Mouse (Mus musculus) liver, embryonic 15.5 days (tissue): ENCODE measurements around the gene Rbm10. TPM values are rescaled to one million over a fixed set of nuclear protein-coding genes. Genes with fewer than 3 reads are reported as not detected.

Experiments used
- ATAC-seq: fragments of 200-750 bp; cut with Nextera tagmentation; 2 replicates; pipeline ENCODE4 v1.8.0; 2017; ENCODE audit warnings: moderate number of reproducible peaks, mild to moderate bottlenecking, moderate library complexity; ENCODE audit not compliant: insufficient read depth
- H3K27ac ChIP-seq: fragments of 300-500 bp; sonication (generic); replicated peaks from 2 replicates; pipeline ENCODE4 v1.5.1; 2015; ENCODE audit warnings: mild to moderate bottlenecking, inconsistent platforms
- H3K27me3 ChIP-seq: fragments of 300-500 bp; sonication (generic); 2 replicates; pipeline ENCODE4 v1.6.1; 2015; ENCODE audit warnings: mild to moderate bottlenecking, inconsistent platforms
- H3K36me3 ChIP-seq: fragments of 300-500 bp; sonication (generic); replicated peaks from 2 replicates; pipeline ENCODE4 v1.6.1; 2015; ENCODE audit warnings: moderate library complexity, mild to moderate bottlenecking, inconsistent platforms
- H3K4me1 ChIP-seq: fragments of 300-500 bp; sonication (generic); replicated peaks from 2 replicates; pipeline ENCODE4 v1.6.1; 2015; ENCODE audit warnings: inconsistent platforms
- H3K4me2 ChIP-seq: fragments of 300-500 bp; sonication (generic); 2 replicates; pipeline ENCODE4 v1.6.1; 2015; ENCODE audit warnings: moderate library complexity, mild to moderate bottlenecking, inconsistent platforms
- H3K4me3 ChIP-seq: fragments of 300-500 bp; sonication (generic); replicated peaks from 2 replicates; pipeline ENCODE4 v1.5.1; 2015; ENCODE audit warnings: mild to moderate bottlenecking, inconsistent platforms
- H3K9ac ChIP-seq: fragments of 300-500 bp; sonication (generic); 2 replicates; pipeline ENCODE4 v1.6.1; 2015; ENCODE audit warnings: moderate library complexity, mild to moderate bottlenecking, inconsistent platforms
- H3K9me3 ChIP-seq: fragments of 300-500 bp; sonication (generic); replicated peaks from 2 replicates; pipeline ENCODE4 v1.6.1; 2016; ENCODE audit warnings: inconsistent platforms
- WGBS: fragments of 180-500 bp; shearing (Covaris S2); methylation state at CpG from one replicate; pipeline ENCODE4 v1.1.7; 2015; ENCODE audit warnings: mixed read lengths; ENCODE audit not compliant: insufficient replicate concordance; 5-methylcytosine and 5-hydroxymethylcytosine counted together
- polyA plus RNA-seq: library from polyadenylated mRNA; unstranded; fragments of >200 nt; fragmentation: Nextera tagmentation; extraction: Ambion mirVana; gene quantifications from 2 replicates; pipeline ENCODE4 v1.2.1, GENCODE M21; 2015

Rbm10 gene
- 28.5 and 31.2 TPM in 2 replicates for polyA plus RNA-seq

DNA sequence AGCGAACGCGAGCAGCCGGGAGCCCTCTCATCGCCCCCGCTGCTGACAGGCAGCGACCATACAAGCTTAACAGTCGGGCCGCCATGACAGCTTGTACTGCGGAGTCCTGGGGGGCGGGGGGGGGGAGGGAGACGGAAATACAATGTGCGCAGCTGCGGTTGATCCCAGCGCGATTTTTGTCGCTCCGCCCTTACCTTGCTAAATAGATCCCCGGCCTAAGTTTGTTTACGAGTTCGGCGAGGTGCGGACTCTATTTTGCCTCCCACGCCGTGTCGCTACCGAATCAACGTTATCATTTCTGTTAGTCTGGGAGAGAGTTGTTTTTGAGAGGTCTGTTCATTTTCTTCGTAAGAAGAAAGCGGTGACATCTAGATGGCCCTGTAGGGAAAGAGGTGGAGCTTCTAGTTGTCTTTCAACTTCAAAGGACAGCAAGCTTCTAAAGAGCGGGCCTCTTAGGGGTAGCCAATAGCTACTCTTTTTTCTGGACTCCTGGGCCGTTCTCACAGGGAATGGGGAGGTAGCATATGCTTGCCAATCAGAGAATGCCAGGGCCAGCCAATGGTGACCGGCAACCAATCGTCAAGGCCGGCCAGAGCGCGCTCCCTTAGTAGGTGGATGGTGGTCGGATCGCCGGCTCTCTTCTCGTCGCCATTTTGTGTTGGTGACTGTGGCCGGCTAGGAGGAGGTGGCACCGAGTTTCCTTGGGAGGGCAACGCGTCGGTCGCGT lies at the start of gene Rbm10, which contains the start of gene Ndufb11:
Rbm10 (plus strand) TSS at position 328 of the 727 bp plus-strand sequence.
Ndufb11 (minus strand) TSS at position 444 of the 727 bp plus-strand sequence.
- Histone ChIP-seq H3K4me3 (peak within 1 kb of the TSS; percentile 76), H3K4me2 (peak within 1 kb of the TSS; percentile 65), H3K27me3 (no peaks in the 10 kb centered on the region), H3K4me1 (peaks cover 17% of the 10 kb centered on the region), H3K9me3 (no peaks in the 10 kb centered on the region), H3K9ac (peak within 1 kb of the TSS; percentile 75), H3K27ac (peak within 1 kb of the TSS; percentile 91), H3K36me3 (peaks cover 46% of the 10 kb centered on the region)
- ATAC-seq: peak; percentile 99
- 13% methylated on average over 48 of the region's 49 CpGs for WGBS

DNA sequence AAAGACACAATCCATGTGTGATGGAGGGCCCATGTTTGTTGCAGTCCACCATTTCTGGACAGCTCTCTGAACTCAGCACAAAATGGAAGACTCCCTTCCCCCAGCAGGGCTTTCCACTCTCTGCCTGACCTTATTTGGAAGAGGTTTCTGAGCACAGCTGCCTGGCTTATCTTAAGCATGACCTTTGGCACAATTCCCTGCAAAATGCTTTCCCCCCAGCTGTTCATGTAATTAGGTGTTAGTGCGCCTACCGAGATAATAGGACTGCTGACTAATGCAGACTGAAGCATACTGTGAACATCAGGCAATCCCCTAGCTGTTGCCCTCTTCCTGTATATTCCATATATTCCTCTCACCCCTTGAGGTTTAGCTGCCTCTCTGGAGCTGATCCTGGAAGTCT lies 46.3 kb upstream of the Rbm10 start:
- Histone ChIP-seq H3K27ac (no peak overlapping the region), H3K36me3 (no peaks in the 10 kb centered on the region), H3K4me1 (no peaks in the 10 kb centered on the region), H3K4me2 (no peak overlapping the region), H3K27me3 (no peaks in the 10 kb centered on the region), H3K9ac (no peak overlapping the region), H3K9me3 (no peaks in the 10 kb centered on the region), H3K4me3 (no peak overlapping the region)
- ATAC-seq: no peak; the same call in 1 of the 2 replicates
- 39% methylated on average over 2 of the region's 2 CpGs for WGBS

DNA sequence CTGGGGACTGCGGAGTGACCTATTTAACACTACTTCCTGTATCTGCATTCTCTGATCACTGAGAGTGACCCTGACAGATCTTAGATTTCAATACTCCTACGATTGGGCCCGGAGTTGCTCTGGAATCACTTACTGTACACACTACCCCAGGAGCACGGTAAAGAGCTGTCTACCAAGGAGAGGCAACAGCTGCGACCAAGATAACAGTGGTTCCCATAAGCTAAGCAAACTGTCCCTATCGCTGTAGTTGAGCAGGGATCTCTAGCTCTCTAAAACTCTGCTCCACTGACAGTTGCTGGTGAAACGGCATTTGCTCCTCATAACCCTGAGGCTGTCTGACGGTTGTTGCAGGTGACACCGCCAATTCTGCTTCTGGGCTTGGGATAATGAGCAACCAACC lies 44.6 kb upstream of the Rbm10 start:
- H3K4me3 ChIP-seq: no peak overlapping the region
- H3K9me3 ChIP-seq: no peaks in the 10 kb centered on the region
- H3K27ac ChIP-seq: no peak overlapping the region
- 42% methylated on average over 9 of the region's 9 CpGs for whole genome bisulfite sequencing
- no peaks in the 10 kb centered on the region for H3K4me1 ChIP-seq
- no peaks in the 10 kb centered on the region for H3K36me3 ChIP-seq
- H3K4me2 ChIP-seq: no peak overlapping the region
- ATAC-seq: no peak
- no peak overlapping the region for H3K9ac ChIP-seq
- no peaks in the 10 kb centered on the region for H3K27me3 ChIP-seq

DNA sequence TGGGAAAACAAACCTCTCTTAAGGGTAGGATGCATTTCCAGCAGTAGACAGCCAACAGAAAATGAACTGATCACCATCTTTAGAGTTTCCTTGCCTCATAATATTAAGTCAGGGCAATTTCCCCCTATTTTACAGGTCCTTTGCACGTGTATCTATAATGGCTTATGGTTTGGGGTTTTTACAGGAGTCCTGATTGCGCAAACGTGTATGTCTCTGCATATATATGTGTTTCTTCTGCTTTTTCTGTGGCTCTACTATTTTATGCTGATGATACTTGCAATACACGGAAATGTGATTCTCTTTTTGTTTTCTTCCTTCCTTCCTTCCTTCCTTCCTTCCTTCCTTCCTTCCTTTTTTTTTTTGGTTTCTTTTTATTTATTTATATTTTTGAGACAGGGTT lies 43.4 kb upstream of the Rbm10 start:
- no peak overlapping the region for H3K9ac ChIP-seq
- H3K4me1 ChIP-seq: no peaks in the 10 kb centered on the region
- 50% methylated on average over 4 of the region's 4 CpGs for WGBS
- H3K36me3 ChIP-seq: no peaks in the 10 kb centered on the region
- no peak for ATAC-seq
- H3K9me3 ChIP-seq: no peaks in the 10 kb centered on the region
- no peak overlapping the region for H3K27ac ChIP-seq
- no peaks in the 10 kb centered on the region for H3K27me3 ChIP-seq
- no peak overlapping the region for H3K4me3 ChIP-seq
- H3K4me2 ChIP-seq: no peak overlapping the region

DNA sequence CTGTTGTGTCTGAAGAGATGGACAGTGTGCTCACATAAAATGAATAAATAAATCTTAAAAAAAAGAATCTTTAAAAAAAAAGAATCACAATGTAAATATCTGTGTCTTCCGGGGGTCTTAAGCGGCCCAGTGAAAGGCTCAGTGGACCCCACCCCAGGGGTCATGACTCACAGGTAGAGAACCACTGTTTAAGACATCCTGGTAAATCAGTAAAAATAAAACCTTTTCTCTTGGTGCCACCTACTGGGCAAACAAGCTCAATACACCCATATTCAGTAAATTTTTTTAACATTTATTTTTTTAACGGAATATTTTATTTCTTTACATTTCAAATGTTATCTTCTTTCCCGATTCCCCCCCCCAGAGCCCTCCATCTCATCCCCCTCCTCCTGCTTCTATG lies 29.3 kb upstream of the Rbm10 start:
- H3K4me2 ChIP-seq: no peak overlapping the region
- H3K9ac ChIP-seq: no peak overlapping the region
- no peaks in the 10 kb centered on the region for H3K9me3 ChIP-seq
- H3K36me3 ChIP-seq: no peaks in the 10 kb centered on the region
- no peaks in the 10 kb centered on the region for H3K4me1 ChIP-seq
- H3K27me3 ChIP-seq: no peaks in the 10 kb centered on the region
- no peak for ATAC-seq
- 15% methylated on average over 4 of the region's 4 CpGs for WGBS
- H3K27ac ChIP-seq: no peak overlapping the region
- H3K4me3 ChIP-seq: no peak overlapping the region

DNA sequence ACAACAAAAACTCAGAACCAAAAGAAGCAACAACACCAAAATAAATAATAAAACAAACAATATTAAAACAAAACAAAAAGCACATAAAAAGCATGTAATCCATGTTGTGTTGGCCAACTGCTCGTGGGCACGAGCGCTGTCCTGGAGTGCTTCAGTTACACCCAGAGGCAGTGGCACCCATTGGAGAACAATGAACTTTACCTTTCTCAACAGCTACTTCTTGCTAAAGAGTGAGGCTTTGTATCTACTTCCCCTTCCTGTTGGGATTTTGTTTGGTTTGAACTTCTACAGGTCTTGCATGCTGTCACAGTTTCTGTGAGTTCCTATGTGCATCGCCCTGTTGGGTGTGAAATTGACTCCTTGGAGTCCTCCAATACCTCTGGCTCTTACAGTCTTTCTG lies 8.8 kb upstream of the Rbm10 start:
- Histone ChIP-seq H3K27ac (no peak overlapping the region), H3K27me3 (no peaks in the 10 kb centered on the region), H3K4me3 (no peak overlapping the region), H3K9me3 (no peaks in the 10 kb centered on the region), H3K36me3 (no peaks in the 10 kb centered on the region), H3K9ac (no peak overlapping the region), H3K4me2 (no peak overlapping the region), H3K4me1 (no peaks in the 10 kb centered on the region)
- 77% methylated on average over 4 of the region's 4 CpGs for WGBS
- ATAC-seq: no peak

DNA sequence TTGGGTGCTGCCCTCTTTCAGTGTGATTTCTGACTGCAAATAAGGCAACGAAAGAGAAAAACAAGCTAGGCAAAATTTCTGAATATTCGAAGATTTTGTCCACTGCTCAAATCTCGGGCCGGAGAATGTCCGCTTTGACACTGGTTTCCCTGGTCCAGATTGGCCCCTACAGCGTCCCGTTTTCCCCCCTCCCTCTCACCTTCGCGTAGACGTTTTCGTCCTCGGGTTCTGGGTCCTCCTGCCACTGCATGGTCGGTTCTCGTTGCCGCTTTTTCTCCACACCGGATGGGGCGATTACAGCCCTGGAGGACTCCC lies 485 bp upstream of the Rbm10 start:
- no peaks in the 10 kb centered on the region for H3K9me3 ChIP-seq
- H3K4me1 ChIP-seq: peaks cover 17% of the 10 kb centered on the region
- WGBS: 10% methylated on average over 17 of the region's 17 CpGs
- ATAC-seq: peak; percentile 5
- peak overlapping the region; percentile 66 for H3K9ac ChIP-seq
- H3K27me3 ChIP-seq: no peaks in the 10 kb centered on the region
- peak overlapping the region; percentile 76 for H3K4me3 ChIP-seq
- H3K36me3 ChIP-seq: peaks cover 42% of the 10 kb centered on the region
- H3K4me2 ChIP-seq: peak overlapping the region; percentile 65
- peak overlapping the region; percentile 91 for H3K27ac ChIP-seq

DNA sequence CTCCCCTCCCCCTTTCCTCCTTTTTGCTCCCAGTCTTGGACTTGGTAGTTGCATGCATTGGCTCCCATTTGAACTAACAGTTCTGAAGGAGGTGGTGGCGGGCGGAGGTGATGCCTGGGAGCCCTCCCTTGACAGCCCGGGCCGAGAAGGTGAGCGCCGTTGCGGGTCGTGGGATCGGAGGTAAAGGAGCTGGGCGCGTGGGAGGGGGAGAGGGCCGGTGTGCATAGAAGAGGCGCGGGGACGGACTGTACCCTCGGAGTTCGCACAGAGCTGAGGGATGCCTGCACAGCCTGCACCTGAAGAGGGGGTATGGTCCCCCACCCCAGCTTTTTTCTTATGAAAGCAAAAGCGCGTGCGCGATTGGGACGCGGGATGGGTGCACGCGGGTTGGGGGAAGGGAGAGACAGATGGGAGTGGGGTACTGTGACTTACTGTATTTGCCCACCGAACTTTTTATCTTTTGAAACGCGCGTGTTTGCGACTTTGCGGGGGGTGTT lies 648 bp downstream of the Rbm10 start:
- no peaks in the 10 kb centered on the region for H3K27me3 ChIP-seq
- H3K4me1 ChIP-seq: peaks cover 17% of the 10 kb centered on the region
- H3K9me3 ChIP-seq: no peaks in the 10 kb centered on the region
- H3K9ac ChIP-seq: peak overlapping the region; percentile 75
- peak overlapping the region; percentile 91 for H3K27ac ChIP-seq
- 15% methylated on average over 31 of the region's 31 CpGs for WGBS
- H3K36me3 ChIP-seq: peaks cover 52% of the 10 kb centered on the region
- H3K4me3 ChIP-seq: peak overlapping the region; percentile 76
- peak; percentile 18 for ATAC-seq
- peak overlapping the region; percentile 64 for H3K4me2 ChIP-seq

DNA sequence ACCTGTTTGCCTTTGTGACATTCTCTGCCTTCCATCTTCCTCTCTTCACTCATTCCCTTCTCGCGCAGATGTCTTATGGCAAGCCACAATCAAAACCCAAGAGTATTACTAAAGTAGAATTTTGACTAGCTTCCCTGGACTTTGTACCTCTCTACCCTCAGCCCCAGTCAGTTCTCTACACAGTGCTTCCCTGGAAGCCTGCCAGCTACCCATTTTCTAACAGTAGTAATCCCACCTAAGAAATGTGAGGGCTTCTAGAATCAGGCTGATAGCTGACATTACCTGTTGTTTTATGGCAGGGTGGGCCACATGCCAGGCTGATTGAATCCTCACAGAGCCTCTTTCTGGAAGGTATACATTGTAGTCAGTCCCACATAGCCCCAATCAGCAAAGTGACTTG lies 20.8 kb downstream of the Rbm10 start:
- ATAC-seq: no peak
- WGBS: 82% methylated on average over 2 of the region's 2 CpGs
- no peak overlapping the region for H3K9ac ChIP-seq
- no peaks in the 10 kb centered on the region for H3K27me3 ChIP-seq
- H3K27ac ChIP-seq: no peak overlapping the region
- H3K4me2 ChIP-seq: no peak overlapping the region
- peaks cover 82% of the 10 kb centered on the region for H3K36me3 ChIP-seq
- H3K4me3 ChIP-seq: no peak overlapping the region
- no peaks in the 10 kb centered on the region for H3K4me1 ChIP-seq
- no peaks in the 10 kb centered on the region for H3K9me3 ChIP-seq

DNA sequence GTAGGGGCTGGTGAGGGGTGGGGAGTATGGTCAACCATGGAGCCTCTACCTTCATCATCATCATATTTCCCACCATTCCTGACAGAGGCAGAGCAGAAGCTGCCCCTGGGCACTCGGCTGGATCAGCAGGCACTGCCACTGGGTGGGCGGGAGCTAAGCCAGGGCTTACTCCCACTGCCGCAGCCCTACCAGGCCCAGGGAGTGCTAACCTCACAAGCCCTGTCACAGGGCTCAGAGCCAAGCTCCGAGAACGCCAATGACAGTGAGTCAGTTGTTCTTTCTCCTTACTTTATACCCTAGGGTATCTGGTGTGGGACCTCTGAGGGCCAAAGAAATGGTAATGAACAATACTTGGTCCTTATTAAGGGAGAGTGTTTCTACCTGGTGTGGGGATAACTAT lies 27.5 kb downstream of the Rbm10 start:
- no peak overlapping the region for H3K27ac ChIP-seq
- no peak for ATAC-seq
- H3K36me3 ChIP-seq: peaks cover 98% of the 10 kb centered on the region
- H3K9me3 ChIP-seq: no peaks in the 10 kb centered on the region
- H3K9ac ChIP-seq: no peak overlapping the region
- H3K4me3 ChIP-seq: no peak overlapping the region
- H3K4me1 ChIP-seq: no peaks in the 10 kb centered on the region
- 71% methylated on average over 5 of the region's 5 CpGs for WGBS
- no peak overlapping the region for H3K4me2 ChIP-seq
- H3K27me3 ChIP-seq: no peaks in the 10 kb centered on the region

DNA sequence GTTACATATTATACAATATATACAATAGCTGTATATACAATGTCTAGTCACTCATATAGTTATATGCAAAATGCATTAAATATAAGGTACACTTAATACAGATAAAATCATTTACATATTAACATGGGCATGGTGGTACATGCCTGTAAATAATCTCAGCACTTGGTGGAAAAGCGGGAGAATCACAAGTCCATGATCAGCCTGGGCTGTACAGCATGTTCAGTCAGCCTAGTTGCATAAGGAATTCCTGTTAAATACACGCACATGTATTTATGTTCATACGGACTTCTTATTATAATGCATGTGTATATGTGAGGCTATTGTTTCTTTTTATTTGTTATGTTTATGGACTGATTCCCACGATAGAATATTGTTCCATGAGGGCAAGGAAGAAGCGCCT lies 40.3 kb downstream of the Rbm10 start:
- Histone ChIP-seq H3K9ac (peak overlapping the region; percentile 57; the same call in 1 of the 2 replicates), H3K4me1 (0 out of 2 replicates have a peak, but pooled peaks cover 12% of the 10 kb centered on the region), H3K9me3 (no peaks in the 10 kb centered on the region), H3K4me2 (peak overlapping the region; percentile 83), H3K4me3 (peak overlapping the region; percentile 63), H3K27ac (no peak overlapping the region), H3K27me3 (no peaks in the 10 kb centered on the region), H3K36me3 (no peaks in the 10 kb centered on the region)
- 21% methylated on average over 5 of the region's 5 CpGs for WGBS
- no peak for ATAC-seq
